Comparison of ENCODE assay signal across 8 mouse cellular contexts in the genomic region with DNA sequence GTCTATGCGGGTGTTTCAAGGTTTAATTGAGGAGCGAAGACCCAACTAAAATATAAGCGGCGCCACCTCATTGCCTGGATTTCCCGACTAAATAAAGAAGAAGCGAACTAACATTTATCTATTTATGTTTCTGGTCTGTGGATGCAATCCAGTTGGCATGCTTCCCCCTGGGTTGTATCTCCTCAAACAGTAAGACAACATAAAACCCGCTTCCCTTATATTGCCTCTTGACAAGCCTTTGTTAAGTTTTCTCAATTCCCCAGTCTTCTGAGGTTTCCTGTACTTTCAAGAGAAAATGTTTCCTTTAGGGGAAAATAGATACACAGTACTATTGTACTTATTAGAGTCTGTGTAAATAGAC. TPM values are rescaled to one million over a fixed set of nuclear protein-coding genes. Genes with fewer than 3 reads are reported as not detected.
A peak's percentile ranks its signal among the peaks of the same experiment; 100 is the strongest.
DNase-seq lines count a peak whose midpoint lies in the region; ATAC-seq and TF ChIP-seq lines count a peak whose summit lies in the region.

No protein-coding gene starts in this region.

- peaks cover 30% of the 10 kb centered on the region for H3K36me3 ChIP-seq in heart, embryonic 14.5 days (ENCODE audit: control insufficient read depth, insufficient read depth, low read length)
- H3K36me3 ChIP-seq in E14TG2a.4 (ENCODE audit: insufficient read depth, low read length) = peaks cover 53% of the 10 kb centered on the region
- H3K36me3 ChIP-seq in forebrain, embryonic 10.5 days (replicated peaks) = peaks cover 37% of the 10 kb centered on the region
- peaks cover 28% of the 10 kb centered on the region for H3K36me3 ChIP-seq in limb, embryonic 14.5 days (ENCODE audit: control insufficient read depth, insufficient read depth, low read length)
- H3K36me3 ChIP-seq in stomach, embryonic 15.5 days = no peaks in the 10 kb centered on the region; the same call in 1 of the 2 replicates
- peaks cover 15% of the 10 kb centered on the region for H3K36me3 ChIP-seq in thymus, adult 2 months (ENCODE audit: control insufficient read depth, insufficient read depth, low read length)

- peak overlapping the region; percentile 90 for H3K4me2 ChIP-seq in heart, embryonic 14.5 days (ENCODE audit: low read length)
- H3K4me2 ChIP-seq in limb, embryonic 14.5 days (replicated peaks; ENCODE audit: low read depth, low read length, severe bottlenecking) = peak overlapping the region; percentile 78
- peak overlapping the region; percentile 81 for H3K4me2 ChIP-seq in stomach, embryonic 15.5 days

- no peak for DNase-seq in heart, postnatal 10 days
- no peak for DNase-seq in forebrain, embryonic 10.5 days (ENCODE audit: extremely low spot score, low spot score)
- DNase-seq in limb, embryonic 14.5 days (ENCODE audit: low spot score) = no peak
- no peak for DNase-seq in urinary bladder, adult 18-20 months (ENCODE audit: low spot score in 2 of 2)
- no peak for DNase-seq in thymus, adult 2 months

- intact Hi-C loops in heart, postnatal 10 days (cut with DNase I) = no loop called here

- 32% methylated on average over 7 of the region's 7 CpGs for WGBS in heart, embryonic 14.5 days
- WGBS in forebrain, embryonic 10.5 days = 45% methylated on average over 7 of the region's 7 CpGs
- WGBS in limb, embryonic 14.5 days = 54% methylated on average over 7 of the region's 7 CpGs
- 43% methylated on average over 7 of the region's 7 CpGs for WGBS in stomach, embryonic 15.5 days
- WGBS in thymus, adult 2 months = 69% methylated on average over 7 of the region's 7 CpGs

- H3K9ac ChIP-seq in heart, embryonic 14.5 days (ENCODE audit: low read length) = peak overlapping the region; percentile 88
- no peak overlapping the region for H3K9ac ChIP-seq in limb, embryonic 14.5 days (ENCODE audit: low read depth, low read length, severe bottlenecking)
- no peak overlapping the region for H3K9ac ChIP-seq in stomach, embryonic 15.5 days

- TF ChIP-seq CTCF in E14TG2a.4 (conservative IDR thresholded peaks at IDR 0.05; ENCODE audit: low read length) = no peak
- TF ChIP-seq CTCF in thymus, adult 2 months (IDR thresholded peaks at IDR 0.05; ENCODE audit: borderline replicate concordance, control insufficient read depth, extremely low read depth, insufficient read depth, low read length, poor library complexity) = no peak

- H3K4me1 ChIP-seq in heart, embryonic 14.5 days (ENCODE audit: control insufficient read depth in 2 of 2, insufficient read depth in 2 of 2, low read length in 2 of 2) = peaks cover 0 to 32% of the 10 kb centered on the region in 2 experiments; a peak in 3 of 4 replicates
- H3K4me1 ChIP-seq in E14TG2a.4 (replicated peaks; ENCODE audit: low read depth, low read length) = peaks cover 56% of the 10 kb centered on the region
- H3K4me1 ChIP-seq in forebrain, embryonic 10.5 days = peaks cover 37% of the 10 kb centered on the region
- peaks cover 24% of the 10 kb centered on the region for H3K4me1 ChIP-seq in limb, embryonic 14.5 days (ENCODE audit: control insufficient read depth, insufficient read depth, low read length)
- peaks cover 13% of the 10 kb centered on the region for H3K4me1 ChIP-seq in stomach, embryonic 15.5 days
- peaks cover 2% of the 10 kb centered on the region; the same call in 1 of the 2 replicates for H3K4me1 ChIP-seq in thymus, adult 2 months (replicated peaks; ENCODE audit: control insufficient read depth, insufficient read depth, low read length)

- H3K27ac ChIP-seq in heart, embryonic 14.5 days (replicated peaks in 1 of 2; ENCODE audit: control insufficient read depth in 1 of 2, insufficient read depth in 1 of 2, low read depth in 2 of 2, low read length in 2 of 2) = peak overlapping the region; percentile 66 to 86; a peak in 2 of 4 replicates
- H3K27ac ChIP-seq in forebrain, embryonic 10.5 days = no peak overlapping the region
- H3K27ac ChIP-seq in limb, embryonic 14.5 days (replicated peaks; ENCODE audit: low read depth, low read length) = no peak overlapping the region
- H3K27ac ChIP-seq in stomach, embryonic 15.5 days = 0 out of 2 replicates have a peak overlapping the region, but pooled peaks have one; percentile 96
- no peak overlapping the region for H3K27ac ChIP-seq in thymus, adult 2 months (ENCODE audit: control insufficient read depth, insufficient read depth, low read length)

- H3K9me3 ChIP-seq in heart, embryonic 14.5 days (ENCODE audit: control insufficient read depth, low read length) = no peaks in the 10 kb centered on the region
- no peaks in the 10 kb centered on the region for H3K9me3 ChIP-seq in E14TG2a.4 (ENCODE audit: low read length)
- no peaks in the 10 kb centered on the region for H3K9me3 ChIP-seq in forebrain, embryonic 10.5 days
- H3K9me3 ChIP-seq in limb, embryonic 14.5 days (ENCODE audit: control insufficient read depth, low read length) = no peaks in the 10 kb centered on the region
- no peaks in the 10 kb centered on the region for H3K9me3 ChIP-seq in stomach, embryonic 15.5 days

- no peak for TF ChIP-seq POLR2A in limb, embryonic 14.5 days (IDR thresholded peaks at IDR 0.05; ENCODE audit: borderline replicate concordance, extremely low read depth, insufficient read depth, insufficient read length)
- TF ChIP-seq POLR2A in thymus, adult 2 months (IDR thresholded peaks at IDR 0.05; ENCODE audit: control insufficient read depth, extremely low read depth, insufficient read depth, low read length, poor library complexity) = no peak

- H3K27me3 ChIP-seq in heart, embryonic 14.5 days (ENCODE audit: control insufficient read depth, insufficient read depth, low read length) = no peaks in the 10 kb centered on the region
- H3K27me3 ChIP-seq in E14TG2a.4 (ENCODE audit: insufficient read depth, low read length) = no peaks in the 10 kb centered on the region
- H3K27me3 ChIP-seq in forebrain, embryonic 10.5 days (ENCODE audit: poor library complexity, severe bottlenecking) = no peaks in the 10 kb centered on the region
- H3K27me3 ChIP-seq in limb, embryonic 14.5 days (ENCODE audit: control insufficient read depth, insufficient read depth, low read length) = no peaks in the 10 kb centered on the region
- no peaks in the 10 kb centered on the region for H3K27me3 ChIP-seq in stomach, embryonic 15.5 days (replicated peaks)
- no peaks in the 10 kb centered on the region for H3K27me3 ChIP-seq in thymus, adult 2 months (ENCODE audit: control insufficient read depth, insufficient read depth, low read length)

- H3K4me3 ChIP-seq in heart, embryonic 14.5 days (ENCODE audit: control insufficient read depth in 1 of 2, insufficient read depth in 1 of 2, low read depth in 1 of 2, low read length in 2 of 2) = peak overlapping the region; percentile 78 to 87; a peak in 3 of 4 replicates
- H3K4me3 ChIP-seq in E14TG2a.4 (replicated peaks; ENCODE audit: low read length) = peak overlapping the region; percentile 99
- peak overlapping the region; percentile 99 for H3K4me3 ChIP-seq in forebrain, embryonic 10.5 days
- H3K4me3 ChIP-seq in limb, embryonic 14.5 days (replicated peaks; ENCODE audit: low read length) = peak overlapping the region; percentile 97
- peak overlapping the region; percentile 99 for H3K4me3 ChIP-seq in stomach, embryonic 15.5 days (replicated peaks)
- no peak overlapping the region for H3K4me3 ChIP-seq in thymus, adult 2 months (ENCODE audit: control insufficient read depth, insufficient read depth, low read length)

- no peak for ATAC-seq in heart, embryonic 14.5 days (ENCODE audit: insufficient number of reproducible peaks, insufficient read depth, low FRiP score, low read depth)
- ATAC-seq in limb, embryonic 14.5 days (ENCODE audit: low FRiP score, low read depth) = no peak
- ATAC-seq in stomach, embryonic 15.5 days (ENCODE audit: insufficient read depth, low FRiP score, low read depth) = no peak

RNA-seq across cellular contexts. Expression of gene Psmb1, which starts 0.8 kb away (rescaled TPM):
- 211 and 225 TPM in 2 replicates for polyA plus RNA-seq in heart, embryonic 14.5 days (2014; fragmentation: Nextera tagmentation; extraction: Ambion mirVana)
- 100 to 1,000 TPM; 138 to 142 TPM for total RNA-seq in heart, postnatal 10 days (2021)
- polyA plus RNA-seq in forebrain, embryonic 10.5 days (2016; fragmentation: Nextera tagmentation; extraction: Ambion mirVana) = 275 TPM in 2 replicates
- polyA plus RNA-seq in limb, embryonic 14.5 days (2012; rRNA removed) = 146 and 167 TPM in 2 replicates
- 258 and 282 TPM in 2 replicates for polyA plus RNA-seq in limb, embryonic 14.5 days (2014; fragmentation: Nextera tagmentation; extraction: Ambion mirVana)
- polyA plus RNA-seq in stomach, embryonic 15.5 days (2015; fragmentation: Nextera tagmentation; extraction: Ambion mirVana) = 248 and 249 TPM in 2 replicates
- polyA plus RNA-seq in thymus, adult 2 months (2012; rRNA removed) = 139 and 164 TPM in 2 replicates

RNA-seq across cellular contexts. Expression of gene Tbp, which starts 1.0 kb away (rescaled TPM):
- polyA plus RNA-seq in heart, embryonic 14.5 days (2014; fragmentation: Nextera tagmentation; extraction: Ambion mirVana) = 32.1 and 32.3 TPM in 2 replicates
- total RNA-seq in heart, postnatal 10 days (2021) = 10 to 100 TPM; 11.6 to 16.9 TPM
- 75.7 and 76.0 TPM in 2 replicates for polyA plus RNA-seq in forebrain, embryonic 10.5 days (2016; fragmentation: Nextera tagmentation; extraction: Ambion mirVana)
- 67.6 and 68.3 TPM in 2 replicates for polyA plus RNA-seq in limb, embryonic 14.5 days (2012; rRNA removed)
- polyA plus RNA-seq in limb, embryonic 14.5 days (2014; fragmentation: Nextera tagmentation; extraction: Ambion mirVana) = 48.3 and 61.7 TPM in 2 replicates
- polyA plus RNA-seq in stomach, embryonic 15.5 days (2015; fragmentation: Nextera tagmentation; extraction: Ambion mirVana) = 35.9 and 41.3 TPM in 2 replicates
- 114 and 128 TPM in 2 replicates for polyA plus RNA-seq in thymus, adult 2 months (2012; rRNA removed)

RNA-seq across cellular contexts. Expression of gene Pdcd2, which starts 28.4 kb away (rescaled TPM):
- polyA plus RNA-seq in heart, embryonic 14.5 days (2014; fragmentation: Nextera tagmentation; extraction: Ambion mirVana) = 26.9 and 31.2 TPM in 2 replicates
- total RNA-seq in heart, postnatal 10 days (2021) = 10 to 100 TPM; 16.8 to 17.0 TPM
- polyA plus RNA-seq in forebrain, embryonic 10.5 days (2016; fragmentation: Nextera tagmentation; extraction: Ambion mirVana) = 48.2 and 49.6 TPM in 2 replicates
- polyA plus RNA-seq in limb, embryonic 14.5 days (2012; rRNA removed) = 25.9 and 26.5 TPM in 2 replicates
- 48.2 and 50.0 TPM in 2 replicates for polyA plus RNA-seq in limb, embryonic 14.5 days (2014; fragmentation: Nextera tagmentation; extraction: Ambion mirVana)
- 45.1 and 52.8 TPM in 2 replicates for polyA plus RNA-seq in stomach, embryonic 15.5 days (2015; fragmentation: Nextera tagmentation; extraction: Ambion mirVana)
- 57.8 and 75.1 TPM in 2 replicates for polyA plus RNA-seq in thymus, adult 2 months (2012; rRNA removed)

Comparison
In these comparisons a context has a peak if more than half of its experiments do, and no peak if none do; other contexts are left out.
1. H3K27ac ChIP-seq: peak in heart, embryonic 14.5 days (2 of 2) and stomach, embryonic 15.5 days (single experiment); none in forebrain, embryonic 10.5 days (single experiment), limb, embryonic 14.5 days (single experiment) and thymus, adult 2 months (single experiment).
2. Peak in every context shown above with its lines, with median percentiles within 50 percentile points of each other: H3K4me2 ChIP-seq.